Mouse (Mus musculus): ENCODE measurements around the gene Trim29. TPM values are rescaled to one million over a fixed set of nuclear protein-coding genes. Genes with fewer than 3 reads are reported as not detected.

Trim29 gene
- polyA plus RNA-seq, 1 experiment from 2014 or later, result 26.1 TPM

- Histone ChIP-seq H3K4me3 (no peak overlapping the region), H3K4me2 (replicated peaks) (no peak overlapping the region), H3K9me3 (no peaks in the 10 kb centered on the region), H3K27ac (no peak overlapping the region), H3K4me1 (peaks cover 41% of the 10 kb centered on the region), H3K36me3 (no peaks in the 10 kb centered on the region), H3K27me3 (peaks cover 20% of the 10 kb centered on the region), H3K9ac (no peak overlapping the region)
- 79% methylated on average over 9 of the region's 9 CpGs for WGBS
- ATAC-seq (ENCODE audit: low FRiP score, low read depth), result no peak
Observed at GRCm38 (mm10) chr9:43273735-43274134, 36.9 kb upstream of the Trim29 start.

- H3K9ac ChIP-seq, result no peak overlapping the region
- ATAC-seq (ENCODE audit: low FRiP score, low read depth), result peak; percentile 85
- 2% methylated on average over 6 of the region's 6 CpGs for WGBS
Observed at GRCm38 (mm10) chr9:43284284-43284683, 26.4 kb upstream of the Trim29 start.

DNA sequence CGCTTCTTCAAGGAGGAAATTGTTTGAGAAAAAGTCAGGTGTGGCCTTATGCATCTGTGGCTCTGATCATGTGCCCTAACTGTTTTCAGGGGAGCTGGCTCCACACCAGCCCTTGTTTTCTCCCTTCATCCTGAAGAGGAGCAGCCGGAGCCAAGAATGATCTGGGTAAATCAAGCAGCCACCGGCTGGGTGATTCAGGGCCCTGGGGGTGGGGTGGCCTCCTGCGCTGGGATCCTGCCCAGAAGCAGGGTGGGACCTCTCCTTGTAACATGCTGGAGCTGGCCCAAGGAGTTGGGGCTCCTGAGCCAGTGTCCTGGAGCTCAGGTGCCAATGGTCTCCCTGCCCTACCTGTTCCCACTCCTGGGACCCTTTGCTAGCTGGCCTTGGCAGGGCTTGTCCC lies 25.4 kb upstream of the Trim29 start:
- H3K9me3 ChIP-seq, result no peaks in the 10 kb centered on the region
- no peak overlapping the region for H3K9ac ChIP-seq
- no peak overlapping the region for H3K4me3 ChIP-seq
- H3K4me2 ChIP-seq (replicated peaks), result no peak overlapping the region
- ATAC-seq (ENCODE audit: low FRiP score, low read depth), result no peak
- no peak overlapping the region for H3K27ac ChIP-seq
- no peaks in the 10 kb centered on the region for H3K36me3 ChIP-seq
- 88% methylated on average over 4 of the region's 4 CpGs for WGBS
- peaks cover 3% of the 10 kb centered on the region; the same call in 1 of the 2 replicates for H3K27me3 ChIP-seq
- peaks cover 11% of the 10 kb centered on the region for H3K4me1 ChIP-seq

More at GRCm38 (mm10) chr9:43284284-43284683, 26.4 kb upstream of the Trim29 start:
- Histone ChIP-seq H3K4me3 (no peak overlapping the region), H3K4me1 (peaks cover 11% of the 10 kb centered on the region), H3K9me3 (no peaks in the 10 kb centered on the region), H3K4me2 (replicated peaks) (no peak overlapping the region), H3K27me3 (peaks cover 3% of the 10 kb centered on the region; the same call in 1 of the 2 replicates), H3K27ac (no peak overlapping the region), H3K36me3 (no peaks in the 10 kb centered on the region)

GRCm38 (mm10) chr9:43286870-43287269 lies 23.8 kb upstream of the Trim29 start:
- Histone ChIP-seq H3K4me2 (replicated peaks) (peak overlapping the region; percentile 55), H3K27ac (no peak overlapping the region), H3K27me3 (no peaks in the 10 kb centered on the region), H3K9me3 (no peaks in the 10 kb centered on the region), H3K36me3 (no peaks in the 10 kb centered on the region), H3K4me1 (0 out of 2 replicates have a peak, but pooled peaks cover 4% of the 10 kb centered on the region), H3K9ac (peak overlapping the region; percentile 63), H3K4me3 (peak overlapping the region; percentile 22)
- WGBS, result under 1% methylated on average over 20 of the region's 20 CpGs
- ATAC-seq (ENCODE audit: low FRiP score, low read depth), result peak; percentile 61

- Histone ChIP-seq H3K27ac (no peak overlapping the region), H3K9me3 (no peaks in the 10 kb centered on the region), H3K4me1 (no peaks in the 10 kb centered on the region), H3K4me3 (no peak overlapping the region), H3K27me3 (no peaks in the 10 kb centered on the region), H3K4me2 (replicated peaks) (no peak overlapping the region), H3K9ac (no peak overlapping the region), H3K36me3 (no peaks in the 10 kb centered on the region)
- ATAC-seq (ENCODE audit: low FRiP score, low read depth), result no peak
- WGBS, result 87% methylated on average over 6 of the region's 6 CpGs
Observed at GRCm38 (mm10) chr9:43293058-43293457, 17.6 kb upstream of the Trim29 start.

- Histone ChIP-seq H3K27ac (no peak overlapping the region), H3K9me3 (no peaks in the 10 kb centered on the region), H3K4me1 (no peaks in the 10 kb centered on the region), H3K4me2 (replicated peaks) (no peak overlapping the region), H3K9ac (no peak overlapping the region), H3K36me3 (no peaks in the 10 kb centered on the region), H3K27me3 (no peaks in the 10 kb centered on the region), H3K4me3 (no peak overlapping the region)
- 74% methylated on average over 10 of the region's 10 CpGs for WGBS
- no peak for ATAC-seq (ENCODE audit: low FRiP score, low read depth)
Observed at GRCm38 (mm10) chr9:43300394-43300793, 10.3 kb upstream of the Trim29 start.

GRCm38 (mm10) chr9:43302989-43303388 lies 7.7 kb upstream of the Trim29 start:
- Histone ChIP-seq H3K4me3 (no peak overlapping the region), H3K9ac (no peak overlapping the region), H3K4me1 (no peaks in the 10 kb centered on the region), H3K36me3 (no peaks in the 10 kb centered on the region), H3K27me3 (no peaks in the 10 kb centered on the region), H3K4me2 (replicated peaks) (no peak overlapping the region), H3K9me3 (no peaks in the 10 kb centered on the region), H3K27ac (no peak overlapping the region)
- WGBS, result 63% methylated on average over 4 of the region's 4 CpGs
- no peak for ATAC-seq (ENCODE audit: low FRiP score, low read depth)

DNA sequence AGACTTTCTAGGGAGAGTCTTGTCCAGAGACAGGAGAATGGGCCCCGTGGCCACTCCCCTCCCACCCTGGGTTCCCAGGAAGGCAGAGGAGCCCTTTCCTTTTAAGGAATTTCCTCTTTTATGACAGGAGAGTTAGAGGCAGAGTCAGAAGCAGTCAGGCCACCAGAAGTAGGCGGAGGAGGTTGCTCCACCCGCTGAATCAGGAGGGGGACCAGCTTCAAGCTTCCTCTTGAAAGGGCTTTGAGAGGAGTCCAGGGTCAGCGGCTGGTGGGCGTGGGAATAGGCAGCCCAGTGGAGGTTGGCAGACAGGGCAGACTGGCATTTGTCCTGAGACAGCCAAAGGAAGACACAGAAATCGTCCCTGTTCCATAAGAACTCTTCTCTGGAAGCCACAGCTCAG lies 4.8 kb upstream of the Trim29 start:
- no peak overlapping the region for H3K4me2 ChIP-seq (replicated peaks)
- peaks cover 7% of the 10 kb centered on the region; the same call in 1 of the 2 replicates for H3K27me3 ChIP-seq
- H3K9ac ChIP-seq, result no peak overlapping the region
- no peaks in the 10 kb centered on the region for H3K9me3 ChIP-seq
- no peak for ATAC-seq (ENCODE audit: low FRiP score, low read depth)
- no peaks in the 10 kb centered on the region for H3K4me1 ChIP-seq
- no peaks in the 10 kb centered on the region for H3K36me3 ChIP-seq
- WGBS, result 51% methylated on average over 6 of the region's 6 CpGs
- H3K27ac ChIP-seq, result no peak overlapping the region
- no peak overlapping the region for H3K4me3 ChIP-seq

- no peaks in the 10 kb centered on the region for H3K36me3 ChIP-seq
- no peak for ATAC-seq (ENCODE audit: low FRiP score, low read depth)
- no peaks in the 10 kb centered on the region for H3K9me3 ChIP-seq
- no peaks in the 10 kb centered on the region for H3K4me1 ChIP-seq
- no peak overlapping the region for H3K4me3 ChIP-seq
- WGBS, result 78% methylated on average over 6 of the region's 6 CpGs
- H3K27me3 ChIP-seq, result peaks cover 13% of the 10 kb centered on the region; the same call in 1 of the 2 replicates
- H3K27ac ChIP-seq, result no peak overlapping the region
- no peak overlapping the region for H3K9ac ChIP-seq
- H3K4me2 ChIP-seq (replicated peaks), result no peak overlapping the region
Observed at GRCm38 (mm10) chr9:43309087-43309872, 1.4 kb upstream of the Trim29 start.

GRCm38 (mm10) chr9:43312190-43312589 lies 1.5 kb downstream of the Trim29 start:
- peak overlapping the region; percentile 16 for H3K4me3 ChIP-seq
- WGBS, result 89% methylated on average over 7 of the region's 7 CpGs
- ATAC-seq (ENCODE audit: low FRiP score, low read depth), result no peak

DNA sequence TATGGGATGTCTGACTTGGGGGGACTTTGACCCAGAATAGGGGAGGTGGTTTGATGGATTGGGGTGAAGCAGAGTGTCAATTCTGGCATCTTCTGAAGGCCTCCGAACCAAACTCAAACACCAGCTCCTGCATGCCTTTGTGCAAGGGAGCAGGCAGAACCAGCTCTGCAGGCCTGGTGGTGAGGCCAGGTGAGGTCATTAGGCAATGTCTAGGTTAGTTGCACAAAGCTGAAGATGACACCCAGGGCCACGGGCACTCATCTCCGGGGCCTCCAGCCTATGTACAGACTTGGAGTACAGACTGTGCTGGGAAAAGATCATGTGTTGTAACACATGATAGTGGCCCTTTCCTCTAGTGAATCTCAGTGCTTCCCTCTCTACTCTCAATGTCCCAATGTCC lies 3.2 kb downstream of the Trim29 start:
- ATAC-seq (ENCODE audit: low FRiP score, low read depth), result no peak
- Histone ChIP-seq H3K4me3 (no peak overlapping the region), H3K27ac (no peak overlapping the region), H3K4me2 (replicated peaks) (peak overlapping the region; percentile 43; the same call in 1 of the 2 replicates), H3K4me1 (0 out of 2 replicates have a peak, but pooled peaks cover 7% of the 10 kb centered on the region), H3K27me3 (peaks cover 13% of the 10 kb centered on the region; the same call in 1 of the 2 replicates), H3K9me3 (no peaks in the 10 kb centered on the region), H3K36me3 (no peaks in the 10 kb centered on the region), H3K9ac (no peak overlapping the region)
- WGBS, result 83% methylated on average over 3 of the region's 3 CpGs

More at GRCm38 (mm10) chr9:43312190-43312589, 1.5 kb downstream of the Trim29 start:
- H3K4me2 ChIP-seq (replicated peaks), result peak overlapping the region; percentile 43
- H3K27ac ChIP-seq, result no peak overlapping the region
- H3K4me1 ChIP-seq, result no peaks in the 10 kb centered on the region
- no peaks in the 10 kb centered on the region for H3K9me3 ChIP-seq
- H3K27me3 ChIP-seq, result peaks cover 13% of the 10 kb centered on the region; the same call in 1 of the 2 replicates
- no peaks in the 10 kb centered on the region for H3K36me3 ChIP-seq
- no peak overlapping the region for H3K9ac ChIP-seq

DNA sequence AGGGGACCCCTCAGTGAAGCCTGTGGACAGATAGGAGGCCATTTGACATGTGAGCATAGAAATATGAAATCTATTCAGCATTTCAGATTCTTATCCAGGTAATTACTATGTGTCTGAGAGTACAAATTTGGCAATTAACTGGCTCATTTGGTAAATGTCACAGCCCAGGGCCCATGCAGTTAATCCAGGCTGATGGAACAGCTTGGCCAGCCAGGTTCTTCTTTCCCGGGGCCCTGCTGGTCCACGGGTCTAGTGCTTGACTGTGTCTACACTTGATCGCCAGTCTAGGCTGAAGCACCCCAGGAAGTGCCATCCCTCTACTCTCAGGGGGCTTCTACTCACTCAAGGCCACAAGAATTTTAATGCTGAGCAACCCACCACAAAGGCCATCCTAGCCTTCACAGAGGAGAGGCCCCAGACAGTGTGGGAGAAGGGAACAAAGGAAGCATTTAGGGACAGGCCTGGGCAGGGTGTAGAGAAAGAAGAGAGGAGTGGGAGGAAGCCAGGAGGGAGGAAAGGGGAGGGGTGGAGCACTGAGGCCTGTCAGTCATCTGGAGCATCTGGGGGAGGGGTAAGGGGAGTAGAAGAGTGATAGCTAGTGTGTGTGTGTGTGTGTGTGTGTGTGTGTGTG lies 4.8 kb downstream of the Trim29 start:
- ATAC-seq (ENCODE audit: low FRiP score, low read depth), result no peak
- H3K27ac ChIP-seq, result peak overlapping the region; percentile 39; the same call in 1 of the 2 replicates

More for the DNA sequence above, 4.8 kb downstream of the Trim29 start:
- H3K4me1 ChIP-seq, result 0 out of 2 replicates have a peak, but pooled peaks cover 10% of the 10 kb centered on the region
- peaks cover 11% of the 10 kb centered on the region; the same call in 1 of the 2 replicates for H3K27me3 ChIP-seq
- H3K4me2 ChIP-seq (replicated peaks), result no peak overlapping the region
- H3K4me3 ChIP-seq, result no peak overlapping the region
- no peak overlapping the region for H3K9ac ChIP-seq
- 71% methylated on average over 3 of the region's 3 CpGs for WGBS
- no peaks in the 10 kb centered on the region for H3K9me3 ChIP-seq
- H3K36me3 ChIP-seq, result no peaks in the 10 kb centered on the region
